Mouse (Mus musculus): Measurements from ENCODE around the gene Mical1.

DNA sequence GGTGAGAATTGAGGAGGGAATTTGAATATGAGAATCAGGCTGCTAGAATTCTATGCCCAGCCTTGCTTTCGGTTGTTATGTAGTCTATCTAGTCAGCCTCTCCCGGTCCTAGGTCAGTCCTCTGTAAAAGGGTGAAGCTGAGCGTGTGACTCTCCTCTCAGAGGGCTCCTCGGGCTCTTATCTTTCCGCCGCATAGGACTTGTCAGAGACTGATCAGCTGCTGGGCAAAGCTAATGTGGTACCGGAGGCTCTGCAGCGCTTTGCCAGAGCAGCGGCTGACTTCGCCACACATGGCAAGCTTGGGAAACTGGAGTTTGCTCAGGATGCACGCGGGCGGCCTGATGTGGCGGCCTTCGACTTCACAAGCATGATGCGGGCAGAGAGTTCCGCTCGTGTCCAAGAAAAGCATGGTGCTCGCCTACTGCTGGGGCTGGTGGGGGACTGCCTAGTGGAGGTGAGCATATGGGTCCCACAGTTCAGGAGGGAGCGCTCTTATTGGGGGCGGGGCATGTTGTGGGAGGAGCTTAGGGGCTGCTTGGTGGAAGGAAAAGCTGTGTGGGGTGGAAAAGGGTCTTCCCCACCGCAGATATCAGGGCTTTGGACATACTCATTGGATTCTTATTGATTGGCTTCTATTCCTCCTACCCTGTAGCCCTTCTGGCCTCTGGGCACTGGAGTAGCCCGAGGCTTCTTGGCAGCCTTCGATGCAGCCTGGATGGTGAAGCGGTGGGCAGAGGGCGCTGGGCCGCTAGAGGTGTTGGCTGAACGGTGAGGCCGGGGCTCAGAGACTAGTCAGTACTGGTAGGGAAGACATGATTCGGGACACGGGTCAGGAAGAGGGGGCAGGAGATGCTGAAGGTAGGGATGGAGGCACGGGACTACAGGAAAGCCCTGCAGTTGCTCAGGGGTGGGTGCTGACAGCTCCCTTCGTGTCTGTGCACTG, 5.1 kb downstream of the Mical1 start:
- TF ChIP-seq POLR2A (IDR thresholded peaks at IDR 0.05; ENCODE audit: low read depth, low read length) (no peak), CTCF (IDR thresholded peaks at IDR 0.05; ENCODE audit: extremely low read depth, insufficient read depth, insufficient read length, insufficient replicate concordance) (no peak)
